Mouse (Mus musculus): ENCODE measurements around the gene Tarm1. TPM values are rescaled to one million over a fixed set of nuclear protein-coding genes. Genes with fewer than 3 reads are reported as not detected.

Tarm1 gene
- 0.04 TPM in 1 of 2 replicates, not detected in the other for polyA plus RNA-seq (2012)

- no peak for TF ChIP-seq GATA1 (IDR thresholded peaks at IDR 0.05; ENCODE audit: low read length)
Measured at GRCm38 (mm10) chr7:3502439-3502838, at the start of gene Tarm1. Tarm1 (minus strand) TSS chr7:3502624.

DNA sequence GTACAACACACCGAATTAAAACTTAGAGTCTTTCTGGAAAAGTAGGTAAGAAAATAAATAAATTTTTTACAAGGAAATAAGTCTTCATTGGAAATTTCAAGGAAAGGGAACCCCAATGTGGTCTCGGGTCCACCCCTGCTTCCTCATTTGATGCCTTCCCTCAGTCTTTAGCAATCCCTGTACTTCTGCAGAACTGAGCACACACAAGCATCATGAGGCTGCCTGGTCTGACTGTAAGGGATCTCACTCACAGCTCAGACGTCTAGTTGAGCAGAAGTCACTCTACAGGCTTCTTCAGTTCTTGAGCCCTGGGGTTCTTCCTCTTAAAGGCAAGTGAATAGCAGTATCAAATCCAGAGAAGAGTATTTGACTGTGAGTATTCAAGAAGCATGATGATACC, 3.5 kb upstream of the Tarm1 start:
- TF ChIP-seq GATA1 (IDR thresholded peaks at IDR 0.05; ENCODE audit: low read length) = no peak

GRCm38 (mm10) chr7:3500406-3500805, 2.0 kb downstream of the Tarm1 start:
- no peak for TF ChIP-seq GATA1 (IDR thresholded peaks at IDR 0.05; ENCODE audit: low read length)

GRCm38 (mm10) chr7:3481948-3482608, 20.3 kb downstream of the Tarm1 start:
- no peak for TF ChIP-seq GATA1 (IDR thresholded peaks at IDR 0.05; ENCODE audit: low read length)

GRCm38 (mm10) chr7:3476728-3477127, 25.7 kb downstream of the Tarm1 start:
- no peak for TF ChIP-seq GATA1 (IDR thresholded peaks at IDR 0.05; ENCODE audit: low read length)

DNA sequence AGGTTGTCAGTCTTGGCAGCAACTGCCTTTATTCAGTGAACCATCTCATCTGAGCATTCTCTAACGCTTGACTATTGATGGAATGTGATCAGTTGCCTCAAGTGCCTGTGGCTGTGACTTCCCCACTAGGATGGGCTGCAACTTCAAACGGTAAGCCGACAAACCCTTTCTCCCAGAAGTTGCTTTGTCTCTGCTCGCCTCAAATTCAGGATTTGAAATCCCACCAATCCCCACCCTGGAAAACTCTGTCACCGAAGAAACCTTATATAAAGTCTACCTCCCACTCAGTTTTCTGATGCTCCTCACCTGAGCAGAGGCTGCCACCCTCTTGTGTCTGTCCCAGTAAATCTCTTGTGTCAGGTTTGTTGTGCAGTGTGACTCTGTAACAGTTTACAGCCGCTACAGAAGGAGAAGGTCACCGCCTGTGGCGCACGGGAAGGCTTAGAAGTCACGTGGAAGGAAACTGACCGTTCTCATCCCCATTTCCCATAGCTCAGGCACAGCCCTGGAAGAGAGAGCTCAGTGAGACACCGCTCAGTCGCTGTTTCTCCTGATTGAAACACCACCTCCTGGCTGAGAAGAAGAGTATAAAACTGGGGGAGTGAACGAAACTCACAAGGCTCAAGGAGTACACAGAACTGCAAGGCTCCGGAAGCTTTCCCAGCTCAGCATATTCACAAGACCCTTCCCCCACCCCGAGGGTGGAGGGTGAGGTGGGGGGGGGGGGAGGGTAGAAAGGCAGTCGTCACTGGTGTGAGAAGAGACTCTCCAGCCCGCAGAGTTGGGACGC, 27.9 kb downstream of the Tarm1 start:
- TF ChIP-seq GATA1 (IDR thresholded peaks at IDR 0.05; ENCODE audit: low read length) = no peak

DNA sequence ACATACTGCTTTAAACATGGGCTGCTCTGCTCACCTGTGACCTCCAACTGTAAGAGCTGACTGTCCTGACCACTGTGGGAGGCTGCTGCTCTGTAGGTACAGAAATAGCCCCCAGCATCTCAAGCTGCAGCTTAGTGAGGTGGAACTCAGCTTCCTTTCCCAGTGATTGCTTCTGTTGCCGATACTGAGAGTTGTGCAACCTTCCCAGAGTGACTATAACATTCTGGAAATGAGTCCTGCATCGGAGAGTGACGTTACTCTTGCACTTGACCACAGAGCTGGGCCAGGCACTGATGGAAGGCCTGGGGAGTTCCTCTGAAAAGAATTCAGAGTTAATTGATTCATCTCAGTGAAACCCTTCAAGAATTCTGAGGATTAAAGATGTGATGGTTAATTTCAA, 29.6 kb downstream of the Tarm1 start:
- no peak for TF ChIP-seq GATA1 (IDR thresholded peaks at IDR 0.05; ENCODE audit: low read length)

GRCm38 (mm10) chr7:3468614-3469013, 33.8 kb downstream of the Tarm1 start:
- TF ChIP-seq GATA1 (IDR thresholded peaks at IDR 0.05; ENCODE audit: low read length) = no peak

GRCm38 (mm10) chr7:3463306-3463705, 39.1 kb downstream of the Tarm1 start:
- TF ChIP-seq GATA1 (IDR thresholded peaks at IDR 0.05; ENCODE audit: low read length) = no peak

DNA sequence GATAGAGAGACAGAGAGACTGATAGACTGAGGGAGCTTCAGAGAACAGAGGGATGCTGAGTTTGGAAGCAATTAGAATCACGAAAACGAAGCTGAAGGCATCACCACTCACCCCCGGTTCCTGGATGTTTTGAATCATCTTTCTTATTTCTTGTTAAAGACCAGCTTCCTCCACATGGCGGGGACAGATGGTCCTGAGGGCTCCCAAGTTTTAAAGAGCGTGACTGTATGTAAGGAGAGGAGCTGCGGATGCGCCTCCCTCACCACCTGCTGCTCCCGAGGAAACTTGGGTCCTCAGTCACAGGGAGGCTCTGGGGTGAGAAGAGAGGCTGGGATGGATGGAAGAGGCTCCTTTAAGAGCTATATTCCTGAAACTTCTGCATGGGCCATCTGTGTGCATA, 42.2 kb downstream of the Tarm1 start:
- TF ChIP-seq GATA1 (IDR thresholded peaks at IDR 0.05; ENCODE audit: low read length) = no peak

DNA sequence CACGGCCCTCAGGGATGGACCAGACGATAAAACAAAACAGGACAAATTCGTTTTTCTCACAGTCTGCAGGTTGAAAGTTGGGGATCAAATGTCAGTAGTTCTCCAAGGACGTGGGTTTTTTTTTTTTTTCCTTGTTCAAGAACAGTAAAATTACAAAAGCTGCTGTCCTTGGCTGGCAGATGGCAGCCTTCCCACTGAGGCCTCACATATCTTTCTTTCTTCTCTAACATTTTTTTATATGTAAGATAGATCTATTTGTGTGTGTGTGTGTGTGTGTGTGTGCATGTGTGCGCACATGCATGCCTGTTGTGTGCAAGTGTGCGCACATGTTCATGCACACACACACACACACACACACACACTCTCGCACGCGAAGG, 44.6 kb downstream of the Tarm1 start:
- no peak for TF ChIP-seq GATA1 (IDR thresholded peaks at IDR 0.05; ENCODE audit: low read length)

- no peak for TF ChIP-seq GATA1 (IDR thresholded peaks at IDR 0.05; ENCODE audit: low read length)
Measured at GRCm38 (mm10) chr7:3457111-3457840, 45.1 kb downstream of the Tarm1 start.

DNA sequence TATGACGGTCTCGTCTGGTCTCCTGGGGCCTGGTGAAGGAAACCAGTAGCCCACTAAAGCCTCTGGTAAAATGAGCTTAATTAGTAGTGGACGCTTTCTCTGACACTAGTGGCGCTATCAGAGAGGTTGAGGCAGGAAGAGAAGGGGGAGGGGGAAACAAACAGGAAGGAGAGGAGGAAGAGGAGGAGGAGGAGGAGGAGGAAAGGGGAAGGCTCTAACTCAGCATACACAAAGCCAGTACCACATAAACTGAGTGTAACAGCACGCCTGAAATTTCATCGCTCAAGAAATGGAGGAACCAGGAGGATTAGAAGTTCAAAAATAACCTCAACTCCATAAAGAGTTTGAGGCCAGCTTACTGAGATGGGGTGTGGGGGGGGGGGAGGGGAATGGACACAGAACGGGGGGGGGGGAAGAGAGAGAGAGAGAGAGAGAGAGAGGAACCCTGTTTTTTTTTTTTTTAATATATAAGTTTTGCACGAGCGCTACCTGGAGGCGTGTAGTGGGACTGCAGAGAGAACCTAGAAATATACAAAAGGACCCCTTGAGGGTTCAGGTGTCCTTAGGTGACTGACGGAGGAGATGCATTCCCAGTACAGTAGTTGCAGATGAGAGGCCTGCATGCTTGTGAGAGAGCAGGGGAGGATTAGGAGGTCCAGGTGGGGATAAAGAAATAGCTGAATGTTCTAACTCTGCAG, 48.8 kb downstream of the Tarm1 start:
- TF ChIP-seq GATA1 (IDR thresholded peaks at IDR 0.05; ENCODE audit: low read length) = no peak

DNA sequence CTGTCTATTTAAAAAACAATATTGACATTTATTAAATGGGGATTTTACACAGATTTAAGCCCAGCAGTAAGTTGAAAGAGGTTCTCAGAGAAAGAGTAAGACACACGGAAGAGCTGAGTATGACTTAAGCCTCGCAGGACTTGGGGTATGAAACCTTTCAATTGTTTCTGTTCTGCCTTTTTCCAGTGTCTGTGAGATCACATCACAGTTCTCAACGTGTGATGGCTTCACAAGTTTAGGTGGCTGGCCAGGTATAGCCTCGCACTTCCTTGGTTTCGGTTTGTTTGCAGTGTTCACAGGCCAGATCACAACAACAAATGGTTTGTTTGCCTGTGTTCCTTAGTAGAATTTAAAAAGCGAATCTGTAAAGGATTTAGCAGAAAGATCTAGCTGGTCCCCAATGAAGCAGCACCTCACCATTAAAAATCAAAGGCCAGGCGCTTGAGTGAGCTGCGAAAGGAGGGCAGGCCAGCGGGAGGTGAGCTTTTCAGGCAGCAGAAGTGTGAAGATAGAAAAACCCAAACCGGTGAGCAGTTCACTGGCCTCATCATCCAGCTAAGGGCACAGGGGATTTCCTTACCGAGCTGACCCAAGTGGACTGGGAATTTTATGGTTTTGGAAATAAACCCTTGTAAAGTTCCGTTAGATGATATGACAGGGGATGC, 49.5 kb downstream of the Tarm1 start:
- no peak for TF ChIP-seq GATA1 (IDR thresholded peaks at IDR 0.05; ENCODE audit: low read length)

- TF ChIP-seq GATA1 (IDR thresholded peaks at IDR 0.05; ENCODE audit: low read length) = no peak
Measured at GRCm38 (mm10) chr7:3451161-3451560, 51.3 kb downstream of the Tarm1 start.
